Mouse (Mus musculus) olfactory bulb, adult 2 months (tissue): ENCODE data around the gene Lrrc3. TPM values are rescaled to one million over a fixed set of nuclear protein-coding genes. Genes with fewer than 3 reads are reported as not detected.
"Not testable (repeated sequence)": the region's sequence is repeated elsewhere in the genome, so short reads cannot be mapped to it uniquely, and the experiment has no call there.

Source experiments
- H3K27ac ChIP-seq: fragments of 200-500 bp; 2 replicates; pipeline ENCODE4 v1.5.1; 2012; ENCODE audit warnings: low read depth, low read length; ENCODE audit not compliant: insufficient read depth
- H3K4me1 ChIP-seq: fragments of 200-500 bp; 2 replicates; pipeline ENCODE4 v1.6.1; 2012; ENCODE audit warnings: low read length; ENCODE audit not compliant: control insufficient read depth, insufficient read depth
- H3K4me3 ChIP-seq: fragments of 200-500 bp; 2 replicates; pipeline ENCODE4 v1.5.1; 2012; ENCODE audit warnings: mild to moderate bottlenecking, low read depth, low read length, moderate library complexity; ENCODE audit not compliant: insufficient read depth
- CTCF ChIP-seq: fragments of 200-500 bp; IDR thresholded peaks from 2 replicates; pipeline ENCODE4 v1.5.1; 2012; ENCODE audit warnings: low read depth, mild to moderate bottlenecking, low read length, moderate library complexity; ENCODE audit not compliant: insufficient read depth
- POLR2A ChIP-seq: fragments of 200-500 bp; IDR thresholded peaks from 2 replicates; pipeline ENCODE4 v1.6.1; 2012; ENCODE audit warnings: mild to moderate bottlenecking, low read depth, low read length, moderate library complexity; ENCODE audit not compliant: insufficient read depth
- WGBS: fragments of 180-500 bp; shearing (Covaris S2); methylation state at CpG from one replicate; pipeline ENCODE4 v1.1.7; 2018; 5-methylcytosine and 5-hydroxymethylcytosine counted together
- polyA plus RNA-seq: library from polyadenylated mRNA; stranded (reverse); fragments of >200 nt; gene quantifications from 2 replicates; pipeline ENCODE4 v1.2.4, GENCODE M21; 2012; ENCODE audit warnings: low replicate concordance; ENCODE audit not compliant: missing spikeins, insufficient read depth, insufficient read length

Lrrc3 gene
- polyA plus RNA-seq, result not detected in 2 replicates

- peaks cover 14% of the 10 kb centered on the region for H3K4me1 ChIP-seq
- no peak within 1 kb of the TSS for H3K27ac ChIP-seq
- TF ChIP-seq POLR2A, result no peak
- no peak for TF ChIP-seq CTCF
- WGBS, result 1% methylated on average over 41 of the region's 46 CpGs
- peak within 1 kb of the TSS; percentile 53 for H3K4me3 ChIP-seq
These were observed at the start of gene Lrrc3 for GRCm38 (mm10) chr10:77902211-77902893. Gene Lrrc3 (minus strand): TSS chr10:77902536.

- H3K27ac ChIP-seq, H3K4me3 ChIP-seq, H3K4me1 ChIP-seq: not testable (repeated sequence)
- 91% methylated on average over 9 of the region's 12 CpGs for WGBS
These were observed 48.1 kb upstream of the Lrrc3 start for GRCm38 (mm10) chr10:77950468-77950867.

GRCm38 (mm10) chr10:77939685-77940084 lies 37.3 kb upstream of the Lrrc3 start:
- 77% methylated on average over 2 of the region's 2 CpGs for WGBS
- H3K27ac ChIP-seq, result no peak overlapping the region
- TF ChIP-seq POLR2A (no peak), CTCF (no peak)
- H3K4me3 ChIP-seq, result no peak overlapping the region
- no peaks in the 10 kb centered on the region for H3K4me1 ChIP-seq

GRCm38 (mm10) chr10:77927375-77927774 lies 25.0 kb upstream of the Lrrc3 start:
- H3K4me3 ChIP-seq, result no peak overlapping the region
- WGBS, result 81% methylated on average over 10 of the region's 10 CpGs
- no peak for TF ChIP-seq CTCF
- TF ChIP-seq POLR2A, result no peak
- H3K27ac ChIP-seq, result no peak overlapping the region
- no peaks in the 10 kb centered on the region for H3K4me1 ChIP-seq

- H3K4me3 ChIP-seq, result no peak overlapping the region
- H3K4me1 ChIP-seq, result no peaks in the 10 kb centered on the region
- WGBS, result 33% methylated on average over 7 of the region's 7 CpGs
- no peak overlapping the region for H3K27ac ChIP-seq
- no peak for TF ChIP-seq POLR2A
- TF ChIP-seq CTCF, result no peak
These were observed 23.8 kb upstream of the Lrrc3 start for GRCm38 (mm10) chr10:77926140-77926539.

- H3K27ac ChIP-seq, result no peak overlapping the region
- no peak overlapping the region for H3K4me3 ChIP-seq
- WGBS, result 66% methylated on average over 4 of the region's 4 CpGs
- TF ChIP-seq POLR2A (no peak), CTCF (no peak)
- peaks cover 4% of the 10 kb centered on the region for H3K4me1 ChIP-seq
These were observed 20.3 kb upstream of the Lrrc3 start for GRCm38 (mm10) chr10:77922681-77923080.

GRCm38 (mm10) chr10:77921009-77921408 lies 18.7 kb upstream of the Lrrc3 start:
- H3K4me1 ChIP-seq, result peaks cover 4% of the 10 kb centered on the region
- 47% methylated on average over 5 of the region's 5 CpGs for WGBS
- H3K27ac ChIP-seq, result no peak overlapping the region
- no peak overlapping the region for H3K4me3 ChIP-seq
- TF ChIP-seq POLR2A (no peak), CTCF (no peak)

- TF ChIP-seq CTCF (peak; percentile 46; the same call in 1 of the 2 replicates), POLR2A (no peak)
- Histone ChIP-seq H3K4me1 (peaks cover 4% of the 10 kb centered on the region), H3K4me3 (no peak overlapping the region), H3K27ac (no peak overlapping the region)
- 39% methylated on average over 8 of the region's 8 CpGs for WGBS
These were observed 14.4 kb upstream of the Lrrc3 start for GRCm38 (mm10) chr10:77916636-77917335.

- 84% methylated on average over 4 of the region's 4 CpGs for WGBS
- Histone ChIP-seq H3K4me3 (no peak overlapping the region), H3K27ac (no peak overlapping the region), H3K4me1 (no peaks in the 10 kb centered on the region)
- no peak for TF ChIP-seq POLR2A
- no peak for TF ChIP-seq CTCF
These were observed 11.0 kb upstream of the Lrrc3 start for GRCm38 (mm10) chr10:77913292-77913691.

GRCm38 (mm10) chr10:77912605-77913004 lies 10.3 kb upstream of the Lrrc3 start:
- 59% methylated on average over 7 of the region's 7 CpGs for whole genome bisulfite sequencing
- Histone ChIP-seq H3K4me3 (no peak overlapping the region), H3K27ac (no peak overlapping the region), H3K4me1 (no peaks in the 10 kb centered on the region)
- TF ChIP-seq CTCF (no peak), POLR2A (no peak)
